Mouse (Mus musculus): ENCODE data around the gene Gchfr. TPM values are rescaled to one million over a fixed set of nuclear protein-coding genes. Genes with fewer than 3 reads are reported as not detected.
A peak's percentile ranks its signal among the peaks of the same experiment; 100 is the strongest.

Gchfr gene
- polyA plus RNA-seq, 1 experiment from 2014 or later, result 5.0 TPM

GRCm38 (mm10) chr2:119156681-119157572 lies 10.6 kb upstream of the Gchfr start, which contains the start of gene Rmdn3:
TSS of gene Rmdn3 (minus strand) at chr2:119157034.
- peak within 1 kb of the TSS; percentile 96 for H3K4me2 ChIP-seq
- peak; percentile 87 for ATAC-seq (ENCODE audit: insufficient number of reproducible peaks, low FRiP score)
- H3K27ac ChIP-seq (ENCODE audit: poor library complexity, severe bottlenecking), result peak within 1 kb of the TSS; percentile 76
- no peaks in the 10 kb centered on the region for H3K27me3 ChIP-seq (replicated peaks)
- under 1% methylated on average over 56 of the region's 57 CpGs for WGBS
- no peaks in the 10 kb centered on the region for H3K9me3 ChIP-seq (replicated peaks)
- peaks cover 36% of the 10 kb centered on the region for H3K4me1 ChIP-seq (replicated peaks)
- H3K36me3 ChIP-seq, result peaks cover 23% of the 10 kb centered on the region
- peak within 1 kb of the TSS; percentile 98 for H3K9ac ChIP-seq
- H3K4me3 ChIP-seq, result peak within 1 kb of the TSS; percentile 97

- H3K9me3 ChIP-seq (replicated peaks), result no peaks in the 10 kb centered on the region
- H3K27ac ChIP-seq (ENCODE audit: poor library complexity, severe bottlenecking), result no peak overlapping the region
- H3K27me3 ChIP-seq (replicated peaks), result no peaks in the 10 kb centered on the region
- no peak overlapping the region for H3K4me3 ChIP-seq
- no peak overlapping the region for H3K4me2 ChIP-seq
- H3K4me1 ChIP-seq (replicated peaks), result peaks cover 28% of the 10 kb centered on the region
- ATAC-seq (ENCODE audit: insufficient number of reproducible peaks, low FRiP score), result no peak
- H3K9ac ChIP-seq, result no peak overlapping the region
- peaks cover 14% of the 10 kb centered on the region for H3K36me3 ChIP-seq
These were observed 9.7 kb upstream of the Gchfr start for GRCm38 (mm10) chr2:119157836-119158235.

GRCm38 (mm10) chr2:119161247-119161646 lies 6.3 kb upstream of the Gchfr start:
- H3K9me3 ChIP-seq (replicated peaks), result no peaks in the 10 kb centered on the region
- ATAC-seq (ENCODE audit: insufficient number of reproducible peaks, low FRiP score), result no peak
- peak overlapping the region; percentile 37; the same call in 1 of the 2 replicates for H3K9ac ChIP-seq
- WGBS, result 20% methylated on average over 2 of the region's 2 CpGs
- 0 out of 2 replicates have a peak overlapping the region, but pooled peaks have one; percentile 10 for H3K4me2 ChIP-seq
- H3K27ac ChIP-seq (ENCODE audit: poor library complexity, severe bottlenecking), result peak overlapping the region; percentile 57; the same call in 1 of the 2 replicates
- peaks cover 11% of the 10 kb centered on the region; the same call in 1 of the 2 replicates for H3K27me3 ChIP-seq (replicated peaks)
- no peak overlapping the region for H3K4me3 ChIP-seq
- H3K4me1 ChIP-seq (replicated peaks), result peaks cover 13% of the 10 kb centered on the region
- no peaks in the 10 kb centered on the region for H3K36me3 ChIP-seq

DNA sequence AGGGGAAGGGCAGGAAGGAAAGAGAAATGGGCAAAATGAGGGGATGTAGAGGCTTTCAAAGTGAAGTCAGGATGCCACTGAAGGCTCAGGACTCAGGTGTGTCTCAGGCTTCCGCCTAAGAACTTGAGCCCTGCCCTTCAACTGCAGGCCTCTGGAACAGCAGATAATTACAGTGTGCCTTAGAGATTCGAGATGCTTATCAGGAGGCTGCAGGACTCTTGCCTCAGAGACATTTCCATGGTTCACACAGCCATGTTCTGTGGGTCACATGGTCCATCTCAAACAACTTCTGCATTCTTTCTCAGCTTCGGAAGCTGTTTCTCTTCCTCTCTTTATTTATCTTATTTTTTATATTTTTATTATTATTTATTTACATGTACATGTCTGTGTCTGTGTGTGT lies 4.4 kb upstream of the Gchfr start:
- Histone ChIP-seq H3K4me3 (no peak overlapping the region), H3K27me3 (replicated peaks) (peaks cover 16% of the 10 kb centered on the region; the same call in 1 of the 2 replicates), H3K9ac (no peak overlapping the region), H3K9me3 (replicated peaks) (no peaks in the 10 kb centered on the region), H3K36me3 (no peaks in the 10 kb centered on the region), H3K4me2 (no peak overlapping the region), H3K4me1 (replicated peaks) (peaks cover 23% of the 10 kb centered on the region), H3K27ac (ENCODE audit: poor library complexity, severe bottlenecking) (no peak overlapping the region)
- 72% methylated on average over 3 of the region's 3 CpGs for WGBS
- ATAC-seq (ENCODE audit: insufficient number of reproducible peaks, low FRiP score), result no peak

DNA sequence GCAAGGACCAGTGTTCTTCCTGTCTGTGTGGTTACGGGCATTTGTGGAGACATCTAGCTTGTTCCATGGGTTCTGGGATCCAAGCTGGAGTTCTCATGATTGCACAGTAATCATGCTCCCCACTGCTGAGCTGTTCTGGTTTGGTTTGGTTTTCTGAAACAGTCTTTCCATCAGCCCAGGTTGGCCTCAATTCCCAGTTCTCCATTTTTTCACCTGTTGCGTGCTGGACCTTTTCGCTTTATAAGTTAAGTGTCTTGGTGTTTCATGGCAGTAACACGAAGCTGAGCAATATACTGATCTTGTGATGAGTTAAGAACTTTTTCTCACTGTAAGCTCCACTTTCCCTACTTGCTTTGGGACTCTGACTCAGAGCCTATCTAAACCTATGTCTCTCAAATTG lies 3.6 kb upstream of the Gchfr start:
- Histone ChIP-seq H3K9me3 (replicated peaks) (no peaks in the 10 kb centered on the region), H3K9ac (no peak overlapping the region), H3K4me3 (no peak overlapping the region), H3K4me2 (no peak overlapping the region), H3K27me3 (replicated peaks) (peaks cover 22% of the 10 kb centered on the region; the same call in 1 of the 2 replicates), H3K36me3 (no peaks in the 10 kb centered on the region), H3K4me1 (replicated peaks) (peaks cover 23% of the 10 kb centered on the region), H3K27ac (ENCODE audit: poor library complexity, severe bottlenecking) (no peak overlapping the region)
- ATAC-seq (ENCODE audit: insufficient number of reproducible peaks, low FRiP score), result no peak
- WGBS, result 82% methylated on average over 4 of the region's 4 CpGs

GRCm38 (mm10) chr2:119165401-119165800 lies 2.2 kb upstream of the Gchfr start:
- Histone ChIP-seq H3K4me3 (no peak overlapping the region), H3K9ac (no peak overlapping the region), H3K27me3 (replicated peaks) (peaks cover 31% of the 10 kb centered on the region), H3K4me1 (replicated peaks) (peaks cover 23% of the 10 kb centered on the region), H3K36me3 (no peaks in the 10 kb centered on the region), H3K27ac (ENCODE audit: poor library complexity, severe bottlenecking) (no peak overlapping the region), H3K9me3 (replicated peaks) (no peaks in the 10 kb centered on the region), H3K4me2 (no peak overlapping the region)
- no peak for ATAC-seq (ENCODE audit: insufficient number of reproducible peaks, low FRiP score)

- no peak for ATAC-seq (ENCODE audit: insufficient number of reproducible peaks, low FRiP score)
These were observed 288 bp downstream of the Gchfr start for GRCm38 (mm10) chr2:119167866-119168256.

DNA sequence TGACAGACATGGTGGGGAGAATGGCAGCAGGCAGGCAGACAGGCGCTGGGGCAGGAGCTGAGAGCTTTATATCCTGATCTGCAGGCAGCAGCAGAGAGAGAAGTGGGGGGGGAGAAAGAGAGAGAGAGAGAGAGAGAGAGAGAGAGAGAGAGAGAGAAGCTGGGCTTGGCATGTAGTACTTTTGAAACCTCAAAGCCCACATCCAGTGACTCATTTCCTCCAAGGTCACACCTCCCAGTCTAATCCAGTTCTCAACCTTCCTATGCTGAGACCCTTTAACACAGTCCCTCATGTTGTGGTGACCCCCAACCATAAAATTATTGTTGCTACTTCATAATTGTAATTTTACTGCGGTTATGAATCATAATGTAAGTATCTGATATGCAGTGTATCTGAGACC lies 2.7 kb downstream of the Gchfr start:
- Histone ChIP-seq H3K4me1 (replicated peaks) (peaks cover 49% of the 10 kb centered on the region), H3K9me3 (replicated peaks) (no peaks in the 10 kb centered on the region), H3K27ac (ENCODE audit: poor library complexity, severe bottlenecking) (no peak overlapping the region), H3K9ac (no peak overlapping the region), H3K36me3 (no peaks in the 10 kb centered on the region), H3K4me3 (no peak overlapping the region), H3K4me2 (no peak overlapping the region), H3K27me3 (replicated peaks) (peaks cover 42% of the 10 kb centered on the region)
- no peak for ATAC-seq (ENCODE audit: insufficient number of reproducible peaks, low FRiP score)
- WGBS, result 83% methylated on average over 2 of the region's 2 CpGs

More at GRCm38 (mm10) chr2:119167866-119168256, 288 bp downstream of the Gchfr start:
- peak overlapping the region; percentile 75 for H3K9ac ChIP-seq
- no peaks in the 10 kb centered on the region for H3K36me3 ChIP-seq
- H3K4me3 ChIP-seq, result peak overlapping the region; percentile 62
- H3K4me1 ChIP-seq (replicated peaks), result peaks cover 27% of the 10 kb centered on the region
- no peaks in the 10 kb centered on the region for H3K9me3 ChIP-seq (replicated peaks)
- peaks cover 31% of the 10 kb centered on the region for H3K27me3 ChIP-seq (replicated peaks)
- 2% methylated on average over 26 of the region's 26 CpGs for WGBS
- H3K27ac ChIP-seq (ENCODE audit: poor library complexity, severe bottlenecking), result no peak overlapping the region
- peak overlapping the region; percentile 99 for H3K4me2 ChIP-seq

DNA sequence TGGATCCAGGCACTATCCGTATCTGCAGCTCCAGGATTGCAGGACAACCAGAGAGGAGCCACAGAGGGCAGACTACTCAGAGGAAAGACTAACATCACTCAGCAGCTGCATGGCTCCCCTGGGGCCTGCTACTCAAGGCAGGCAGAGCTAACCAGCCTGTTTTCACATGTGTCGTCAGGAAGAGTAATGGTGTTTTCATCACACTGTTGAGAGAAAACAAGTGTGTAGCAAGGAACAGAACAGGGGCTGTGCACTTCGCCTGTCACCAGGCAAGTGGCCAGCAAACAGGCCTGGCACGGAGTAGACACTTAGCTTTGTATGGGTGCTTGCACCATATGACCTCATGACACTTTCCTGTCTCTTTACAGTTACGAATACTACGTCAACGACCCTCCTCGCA lies 4.0 kb downstream of the Gchfr start:
- H3K9ac ChIP-seq, result no peak overlapping the region
- no peak overlapping the region for H3K4me3 ChIP-seq
- H3K4me2 ChIP-seq, result no peak overlapping the region
- WGBS, result 42% methylated on average over 8 of the region's 8 CpGs
- peaks cover 48% of the 10 kb centered on the region for H3K4me1 ChIP-seq (replicated peaks)
- 0 out of 2 replicates have a peak, but pooled peaks cover under 1% of the 10 kb centered on the region for H3K36me3 ChIP-seq
- H3K9me3 ChIP-seq (replicated peaks), result no peaks in the 10 kb centered on the region
- no peak overlapping the region for H3K27ac ChIP-seq (ENCODE audit: poor library complexity, severe bottlenecking)
- no peak for ATAC-seq (ENCODE audit: insufficient number of reproducible peaks, low FRiP score)
- peaks cover 32% of the 10 kb centered on the region for H3K27me3 ChIP-seq (replicated peaks)

GRCm38 (mm10) chr2:119172446-119172845 lies 4.9 kb downstream of the Gchfr start:
- Histone ChIP-seq H3K4me2 (peak overlapping the region; percentile 62), H3K9ac (0 out of 2 replicates have a peak overlapping the region, but pooled peaks have one; percentile 51), H3K4me1 (replicated peaks) (peaks cover 39% of the 10 kb centered on the region), H3K36me3 (peaks cover 9% of the 10 kb centered on the region; the same call in 1 of the 2 replicates), H3K27me3 (replicated peaks) (peaks cover 32% of the 10 kb centered on the region), H3K27ac (ENCODE audit: poor library complexity, severe bottlenecking) (peak overlapping the region; percentile 71; the same call in 1 of the 2 replicates), H3K9me3 (replicated peaks) (no peaks in the 10 kb centered on the region), H3K4me3 (no peak overlapping the region)
- no peak for ATAC-seq (ENCODE audit: insufficient number of reproducible peaks, low FRiP score)
- 77% methylated on average over 7 of the region's 7 CpGs for WGBS

DNA sequence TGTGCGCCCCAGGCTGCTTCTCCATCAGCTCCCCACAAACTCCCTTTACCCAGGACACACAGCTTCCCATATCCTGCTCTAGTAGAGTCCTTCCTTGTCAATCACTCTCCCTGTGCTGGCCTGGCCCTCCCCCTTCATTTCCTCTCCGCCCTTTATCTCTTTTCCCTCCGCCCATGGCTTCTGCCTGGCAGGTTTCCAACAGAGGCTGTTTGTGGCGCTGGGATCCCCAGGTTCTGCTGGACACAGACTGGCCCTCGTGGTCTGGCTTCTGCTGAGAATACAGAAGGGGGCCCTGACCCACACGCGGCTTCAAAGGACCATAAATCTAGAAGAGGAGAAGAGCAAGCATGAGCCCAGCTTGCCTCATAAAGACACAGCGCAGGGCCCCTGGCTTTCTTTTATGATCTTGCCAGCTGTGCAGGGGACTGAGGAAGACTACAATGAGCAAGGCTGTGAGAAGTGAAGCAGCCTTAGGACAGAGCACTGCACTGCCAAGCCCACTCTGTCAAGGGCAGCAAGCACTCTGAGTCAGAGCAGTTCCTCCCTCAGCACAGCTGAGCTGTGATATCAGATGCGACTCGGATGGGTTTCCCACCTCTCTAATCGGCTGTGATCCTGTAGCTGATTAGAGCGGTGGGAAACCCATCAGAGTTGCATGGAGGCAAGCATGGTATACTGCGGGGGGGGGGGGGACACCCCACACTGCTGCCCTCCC lies 5.4 kb downstream of the Gchfr start:
- Histone ChIP-seq H3K4me1 (replicated peaks) (peaks cover 36% of the 10 kb centered on the region), H3K27ac (ENCODE audit: poor library complexity, severe bottlenecking) (peak overlapping the region; percentile 71), H3K36me3 (peaks cover 9% of the 10 kb centered on the region; the same call in 1 of the 2 replicates), H3K4me3 (0 out of 2 replicates have a peak overlapping the region, but pooled peaks have one; percentile 12), H3K9me3 (replicated peaks) (no peaks in the 10 kb centered on the region), H3K27me3 (replicated peaks) (peaks cover 28% of the 10 kb centered on the region), H3K9ac (peak overlapping the region; percentile 51; the same call in 1 of the 2 replicates), H3K4me2 (peak overlapping the region; percentile 62)
- 10% methylated on average over 13 of the region's 13 CpGs for WGBS
- peak; percentile 77 for ATAC-seq (ENCODE audit: insufficient number of reproducible peaks, low FRiP score)

Data from heart, embryonic 12.5 days (tissue).